Mouse (Mus musculus): Measurements from ENCODE around the gene Gm49486.

Gm49486 gene

GRCm38 (mm10) chr15:79235268-79235667 is 6.1 kb downstream of the Gm49486 start:
- no peak for DNase-seq

DNA sequence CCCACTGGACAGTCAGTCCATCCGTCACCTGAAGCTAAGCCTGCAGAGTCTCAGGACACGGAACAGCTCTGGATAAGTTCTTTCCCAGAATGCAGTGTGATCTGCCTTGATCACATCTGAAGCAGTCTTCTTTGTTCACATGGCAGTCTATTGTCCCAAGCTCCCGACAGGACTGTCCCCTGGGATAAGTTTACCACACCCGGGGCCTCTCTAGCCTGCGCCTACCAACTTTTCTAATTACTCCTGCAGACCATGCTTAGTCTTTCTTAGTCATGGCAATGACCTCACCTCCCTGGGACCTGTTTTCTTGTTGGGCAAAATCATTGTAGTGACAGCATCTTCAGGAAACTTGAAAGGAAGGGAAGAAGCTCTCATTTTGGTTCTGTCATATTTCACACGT is 8.8 kb downstream of the Gm49486 start:
- no peak for DNase-seq

DNA sequence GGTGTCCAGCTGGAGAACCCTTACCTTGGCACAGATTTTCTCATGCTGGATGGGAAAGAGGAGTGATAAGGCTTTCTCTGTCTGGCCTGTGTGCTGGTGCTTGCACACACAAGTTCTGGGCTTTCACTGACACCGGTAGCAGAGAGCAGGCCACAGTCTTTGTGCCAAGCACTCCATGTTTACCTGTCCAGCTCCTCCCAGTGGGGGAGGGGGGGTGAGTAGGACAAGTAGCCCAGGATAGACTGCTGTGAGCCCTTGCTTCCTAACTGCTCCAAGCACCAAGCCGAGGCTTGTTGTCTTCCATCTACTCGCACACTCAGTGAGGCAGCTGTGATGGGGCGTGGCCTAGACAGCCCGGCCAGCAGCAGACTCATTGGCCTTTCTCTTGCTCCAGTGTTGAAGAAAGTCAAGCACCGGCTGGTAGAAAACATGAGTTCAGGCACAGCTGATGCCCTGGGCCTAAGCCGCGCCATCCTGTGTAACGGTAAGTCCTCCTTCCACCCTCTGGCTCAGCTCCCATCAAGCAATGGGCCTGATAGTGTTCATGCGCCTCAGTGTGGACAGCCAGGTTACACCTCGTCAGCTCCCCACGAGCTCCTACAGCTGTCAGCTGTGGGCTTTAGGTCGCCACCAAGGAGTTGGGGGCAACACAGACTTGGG is 13.5 kb downstream of the Gm49486 start:
- no peak for DNase-seq

DNA sequence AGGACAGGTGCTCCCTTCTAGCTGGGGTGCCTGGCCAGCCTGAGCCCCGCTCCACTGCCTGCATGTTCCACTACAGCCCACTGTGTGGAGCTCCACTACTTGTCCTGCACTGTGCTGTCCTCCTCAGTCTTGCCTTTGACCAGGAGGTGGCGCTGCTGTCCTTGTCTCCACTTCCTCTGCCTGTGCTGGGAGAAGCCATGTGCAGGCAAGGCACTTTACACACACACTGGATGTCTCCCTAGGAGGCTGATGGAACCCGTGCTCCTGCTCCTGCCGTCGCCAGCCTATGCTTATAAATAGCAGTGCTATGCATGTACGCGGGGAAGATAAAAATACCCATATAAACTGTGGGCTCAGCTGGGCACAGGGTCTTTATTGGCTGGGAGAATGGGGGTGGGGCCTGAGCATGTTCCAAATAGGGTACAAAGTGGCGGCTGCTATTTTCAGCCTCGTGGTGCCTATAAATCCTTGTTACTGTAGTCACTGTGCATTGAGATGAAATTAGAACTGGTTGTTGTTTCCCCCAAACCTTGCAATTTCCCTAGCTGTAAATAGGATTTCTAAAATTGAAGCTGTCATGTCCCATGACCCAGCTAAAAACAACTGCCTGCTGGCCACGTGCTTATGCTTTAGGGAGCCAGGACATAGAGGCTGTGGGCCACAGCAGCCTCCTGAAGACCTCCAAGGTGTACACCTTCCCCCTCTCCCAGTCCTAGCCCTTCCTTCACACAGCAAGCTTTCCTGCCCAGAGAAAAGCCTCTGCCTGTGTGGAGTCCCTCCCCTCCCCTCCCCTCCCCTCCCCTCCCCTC is 14.2 kb downstream of the Gm49486 start:
- peak; percentile 99 for DNase-seq

- no peak for DNase-seq
Observed at GRCm38 (mm10) chr15:79244071-79244893, 15.1 kb downstream of the Gm49486 start.

DNA sequence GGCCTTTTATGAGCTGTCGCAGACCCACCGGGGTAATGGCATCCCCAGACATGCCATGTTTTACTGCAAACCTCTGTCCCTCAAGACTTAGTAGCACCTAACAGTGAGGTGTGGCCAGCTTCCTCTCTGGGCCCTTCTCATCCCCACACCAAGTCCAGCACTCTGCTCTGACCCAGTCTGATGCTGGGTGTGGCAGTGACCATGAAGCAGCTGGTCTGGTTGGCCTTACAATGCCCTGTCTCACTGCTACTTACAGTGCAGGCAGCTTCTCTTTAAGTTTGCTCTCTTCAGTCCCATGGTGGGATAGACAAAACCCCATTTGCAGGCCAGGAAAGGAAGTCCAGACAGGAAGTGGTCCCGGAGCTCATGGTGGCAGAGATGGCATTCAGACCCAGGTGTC is 16.1 kb downstream of the Gm49486 start:
- DNase-seq: no peak

- no peak for DNase-seq
Observed at GRCm38 (mm10) chr15:79250236-79250635, 21.0 kb downstream of the Gm49486 start.

DNA sequence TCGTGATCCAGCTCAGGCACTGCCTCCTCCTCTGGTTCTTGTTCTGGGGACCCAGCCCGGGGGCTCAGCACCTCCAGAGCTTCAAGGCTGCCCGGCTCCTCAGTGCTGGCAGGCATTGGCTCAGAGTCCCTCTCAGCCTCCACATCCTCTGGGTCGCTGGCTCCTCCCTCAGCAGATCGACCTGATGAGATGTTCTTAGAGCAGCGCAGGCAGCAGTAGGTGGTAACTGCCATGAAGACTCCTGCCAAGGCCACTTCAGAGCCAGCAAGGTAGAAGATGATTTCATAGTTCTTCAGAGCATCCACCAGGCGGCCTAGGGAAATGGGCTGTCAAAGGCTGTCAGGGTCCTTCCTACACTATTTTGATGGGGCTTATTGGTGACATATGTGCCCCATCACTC is 22.0 kb downstream of the Gm49486 start:
- no peak for DNase-seq

GRCm38 (mm10) chr15:79251781-79252491 is 22.7 kb downstream of the Gm49486 start:
- no peak for DNase-seq

DNA sequence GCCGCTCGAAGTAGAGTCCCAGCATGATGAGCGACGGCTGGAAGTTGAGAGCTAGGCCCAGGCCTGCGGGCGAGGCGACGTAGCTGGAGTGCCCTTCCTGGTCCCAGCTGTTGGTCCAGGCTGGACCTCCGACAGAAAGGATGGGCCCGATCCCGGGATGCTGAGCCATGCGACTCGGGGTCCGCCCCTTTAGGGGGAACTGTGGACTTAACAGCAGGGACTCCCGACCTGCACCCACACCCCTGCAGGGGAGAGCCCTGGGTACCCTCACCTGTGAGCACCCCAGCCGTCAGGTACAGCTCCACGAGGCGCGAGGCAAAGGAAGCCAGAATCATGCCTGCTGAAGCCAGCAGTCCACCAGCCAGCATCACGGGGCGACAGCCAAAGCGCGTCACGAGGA is 23.4 kb downstream of the Gm49486 start:
- no peak for DNase-seq

- no peak for DNase-seq
Observed at GRCm38 (mm10) chr15:79254661-79255060, 25.5 kb downstream of the Gm49486 start, which contains the start of gene Slc16a8. Gene Slc16a8 (minus strand): TSS chr15:79254761.

GRCm38 (mm10) chr15:79258521-79258920 is 29.3 kb downstream of the Gm49486 start:
- DNase-seq: no peak

GRCm38 (mm10) chr15:79261095-79261725 is 32.0 kb downstream of the Gm49486 start:
- no peak for DNase-seq

DNA sequence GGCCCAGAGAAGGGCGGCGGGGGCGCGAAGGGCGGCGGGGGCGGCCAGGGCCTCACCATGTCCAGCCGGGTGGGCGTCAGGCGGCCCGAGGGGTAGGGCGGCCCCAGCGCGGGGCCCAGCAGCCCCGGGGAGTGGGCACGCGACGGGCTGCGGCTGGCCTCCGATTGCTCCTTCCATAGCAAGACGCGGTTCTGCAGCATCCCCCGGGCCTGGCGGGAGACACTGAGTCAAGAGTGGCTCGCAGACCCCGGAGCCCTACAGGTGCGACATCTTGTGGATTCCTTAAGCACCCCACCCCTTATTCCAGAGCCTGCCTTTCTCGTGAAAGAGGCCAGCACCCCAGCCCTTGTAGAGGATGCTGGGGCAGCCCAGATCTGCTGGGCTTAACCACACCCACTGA is 32.6 kb downstream of the Gm49486 start:
- DNase-seq: no peak

DNA sequence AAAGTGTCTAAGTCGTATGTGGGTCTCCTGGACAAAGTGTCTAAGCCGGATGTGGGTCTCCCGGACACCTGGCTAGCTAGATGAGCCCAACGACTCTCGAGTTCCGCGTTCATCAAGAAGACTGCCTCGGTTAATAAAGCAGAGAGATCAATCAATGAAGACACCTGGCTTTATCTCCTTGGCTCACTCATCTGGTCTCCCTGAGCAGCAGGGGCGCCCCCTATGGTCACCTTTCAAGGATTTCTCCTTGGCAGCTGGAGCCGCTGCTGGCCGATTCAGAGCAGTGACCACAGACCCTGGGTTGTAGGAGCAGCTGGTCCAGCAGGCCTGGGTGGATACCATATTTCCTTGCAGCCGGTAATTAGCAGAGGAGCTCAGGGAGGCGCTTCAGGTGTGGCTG is 33.2 kb downstream of the Gm49486 start:
- no peak for DNase-seq

- no peak for DNase-seq
Observed at GRCm38 (mm10) chr15:79262786-79263309, 33.7 kb downstream of the Gm49486 start.

GRCm38 (mm10) chr15:79263726-79264125 is 34.5 kb downstream of the Gm49486 start:
- no peak for DNase-seq

DNA sequence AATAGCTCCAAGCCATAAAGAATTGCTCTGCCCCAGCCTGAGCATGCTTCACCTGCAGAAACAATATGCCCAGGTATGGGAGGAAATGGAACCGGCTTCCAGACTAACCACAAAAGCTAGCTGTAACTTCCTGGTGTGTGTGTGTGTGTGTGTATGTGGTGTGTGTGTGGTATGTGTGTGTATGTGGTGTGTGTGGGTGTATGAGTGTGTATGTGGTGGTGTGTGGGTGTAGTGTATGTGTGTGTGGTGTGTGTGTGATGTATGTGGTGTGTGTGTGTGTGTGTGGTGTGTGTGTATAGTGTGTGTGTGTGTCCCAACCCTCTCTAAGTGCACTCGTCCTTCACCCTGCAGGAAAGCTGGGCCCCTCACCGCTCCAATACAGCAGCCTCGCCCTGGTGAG is 36.2 kb downstream of the Gm49486 start:
- DNase-seq: no peak

DNA sequence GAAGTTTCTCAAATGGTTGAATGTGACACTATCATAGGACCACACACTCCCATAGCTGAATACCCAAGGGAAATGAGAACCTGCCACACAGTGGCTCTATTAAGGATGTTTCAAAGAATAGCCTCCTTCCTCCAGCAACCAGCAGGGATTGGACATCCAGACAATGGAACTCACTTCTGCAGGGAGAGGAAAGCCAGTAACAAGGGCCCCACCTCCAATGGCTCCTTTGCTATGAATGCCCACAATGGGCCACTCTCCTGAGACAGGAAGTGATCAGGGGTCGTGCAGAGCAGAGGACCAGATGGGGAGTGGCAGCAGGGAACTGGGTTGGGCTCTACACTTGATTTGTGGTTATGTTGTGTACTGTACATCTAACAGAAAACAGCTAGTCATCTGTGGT is 39.3 kb downstream of the Gm49486 start:
- no peak for DNase-seq

DNA sequence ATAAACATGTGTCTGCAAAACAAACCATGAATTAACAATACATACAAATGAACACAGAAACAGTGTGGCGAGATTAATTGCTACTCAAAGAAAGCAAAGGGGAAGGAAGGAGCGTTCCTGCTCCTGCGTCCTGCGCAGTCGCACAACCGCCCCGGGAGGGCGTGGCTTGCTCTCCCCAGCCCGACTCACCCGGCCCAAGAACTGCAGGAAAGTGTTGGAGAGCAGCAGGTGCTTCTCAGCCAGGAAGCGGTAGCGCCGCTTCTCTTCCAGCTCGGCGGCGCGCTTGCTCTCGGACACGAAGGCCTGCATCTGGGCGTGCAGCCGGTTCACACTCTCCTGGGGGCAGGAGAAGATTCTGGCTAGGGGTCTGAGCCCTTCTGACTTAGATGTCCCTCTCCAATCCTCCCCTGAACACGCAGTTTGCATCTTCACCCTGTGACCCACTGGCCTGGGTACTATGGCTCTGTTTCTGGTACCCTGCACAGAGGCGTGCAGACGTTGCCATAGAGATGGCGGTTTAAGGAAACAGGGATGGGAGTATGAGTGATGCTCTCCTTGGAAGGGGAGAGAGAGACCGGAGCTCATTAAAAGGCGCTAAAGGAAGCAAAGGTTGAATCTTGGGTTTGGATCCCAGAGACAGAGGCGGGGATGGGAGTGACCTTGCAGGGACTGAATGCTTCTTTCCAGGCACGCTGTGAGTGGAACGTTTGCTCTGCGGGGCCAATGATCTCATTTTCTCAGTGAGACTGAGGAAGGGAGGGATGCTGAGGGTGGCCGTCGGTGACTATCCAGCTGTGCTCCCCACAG is 41.3 kb downstream of the Gm49486 start:
- DNase-seq: peak; percentile 68

DNA sequence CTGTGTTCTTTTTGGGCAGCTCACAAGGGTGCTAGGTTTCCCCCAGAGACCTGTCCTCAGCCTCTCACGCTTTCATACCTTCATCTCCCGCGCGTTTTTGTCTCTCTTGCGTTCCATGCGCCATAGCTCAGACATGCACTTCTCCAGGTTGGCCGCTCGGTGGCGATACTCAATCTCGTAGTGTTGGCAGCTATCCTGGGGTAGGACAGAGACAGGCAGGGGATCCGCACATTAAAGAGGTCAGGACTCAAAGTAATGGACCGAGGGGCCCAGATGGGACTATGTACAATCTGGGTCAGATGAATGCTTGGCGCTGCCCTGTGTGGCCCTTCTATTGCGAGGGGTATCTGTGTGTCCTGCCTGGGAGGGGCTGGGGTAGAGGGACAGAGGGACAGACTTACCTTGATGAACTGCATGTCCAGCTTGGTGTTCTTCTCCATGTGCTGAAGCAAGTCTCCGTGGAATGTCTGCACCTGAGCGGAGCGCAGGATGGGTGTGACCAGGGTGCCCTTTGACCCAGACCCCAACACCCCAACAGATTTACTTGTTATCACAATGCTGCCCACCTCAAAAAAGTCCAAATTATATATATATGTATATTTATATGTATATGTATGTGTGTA is 42.0 kb downstream of the Gm49486 start:
- DNase-seq: no peak

All from layer of hippocampus, adult 9-11 months (tissue).